Mouse (Mus musculus) layer of hippocampus, postnatal 14 days (tissue): ENCODE data around the gene Iqgap2. TPM values are rescaled to one million over a fixed set of nuclear protein-coding genes. Genes with fewer than 3 reads are reported as not detected.
A peak's percentile ranks its signal among the peaks of the same experiment; 100 is the strongest.

Source experiments
- DNase-seq, 2 experiments: peaks; one replicate each; pipeline ENCODE4 v3.0.0; 2021 to 2022; ENCODE audit warnings: low spot score in 2 of 2, mixed read lengths in 1 of 2
- long read RNA-seq, 2 experiments: library from polyadenylated mRNA; stranded (forward); transcript quantifications; one replicate each; pipeline ENCODE4 v2.0.0; 2021
- total RNA-seq, 2 experiments: library from RNA; stranded (reverse); gene quantifications; 2 replicates each; pipeline ENCODE4 v1.2.3; 2021

Iqgap2 gene
- 10 to 100 TPM; 49.9 to 54.2 TPM for total RNA-seq
- long read RNA-seq, experiment 1, full-length matches to known transcripts, result 5 of 12 reads
- long read RNA-seq, experiment 1, partial matches to known transcripts, result 4 of 12 reads
- long read RNA-seq, experiment 1, other reads (novel, unspliced or antisense), result 3 of 12 reads
- long read RNA-seq, experiment 2, full-length matches to known transcripts, result 8 of 16 reads
- long read RNA-seq, experiment 2, partial matches to known transcripts, result 6 of 16 reads
- long read RNA-seq, experiment 2, other reads (novel, unspliced or antisense), result 2 of 16 reads

- peak in 1 of 2 experiments; percentile 39 for DNase-seq
Observed at GRCm38 (mm10) chr13:95891491-95891925, at the start of gene Iqgap2. TSS of gene Iqgap2 (minus strand) at chr13:95891922.

GRCm38 (mm10) chr13:95940811-95941210 is 49.1 kb upstream of the Iqgap2 start:
- no peak for DNase-seq

GRCm38 (mm10) chr13:95924201-95924621 is 32.5 kb upstream of the Iqgap2 start:
- no peak for DNase-seq

- DNase-seq, result no peak
Observed at GRCm38 (mm10) chr13:95922626-95923025, 30.9 kb upstream of the Iqgap2 start.

GRCm38 (mm10) chr13:95918624-95919284 is 27.0 kb upstream of the Iqgap2 start:
- DNase-seq, result no peak

- no peak for DNase-seq
Observed at GRCm38 (mm10) chr13:95913046-95913406, 21.3 kb upstream of the Iqgap2 start.

- DNase-seq, result peak; percentile 81 to 88
Observed at GRCm38 (mm10) chr13:95912157-95913045, 20.7 kb upstream of the Iqgap2 start.

- DNase-seq, result no peak
Observed at GRCm38 (mm10) chr13:95910270-95910669, 18.5 kb upstream of the Iqgap2 start.

- no peak for DNase-seq
Observed at GRCm38 (mm10) chr13:95909244-95909643, 17.5 kb upstream of the Iqgap2 start.

GRCm38 (mm10) chr13:95902696-95903095 is 11.0 kb upstream of the Iqgap2 start:
- DNase-seq, result no peak

GRCm38 (mm10) chr13:95899885-95900650 is 8.3 kb upstream of the Iqgap2 start:
- DNase-seq, result no peak

- DNase-seq, result no peak
Observed at GRCm38 (mm10) chr13:95896501-95896900, 4.8 kb upstream of the Iqgap2 start.

- DNase-seq, result no peak
Observed at GRCm38 (mm10) chr13:95893166-95893565, 1.4 kb upstream of the Iqgap2 start.

GRCm38 (mm10) chr13:95892611-95893145 is 956 bp upstream of the Iqgap2 start:
- DNase-seq, result no peak

GRCm38 (mm10) chr13:95891926-95892610 is 346 bp upstream of the Iqgap2 start:
- DNase-seq, result peak; percentile 83 to 87

- DNase-seq, result peak; percentile 44 to 59
Observed at GRCm38 (mm10) chr13:95890851-95891471, 761 bp downstream of the Iqgap2 start.

GRCm38 (mm10) chr13:95889981-95890545 is 1.7 kb downstream of the Iqgap2 start:
- DNase-seq, result no peak

GRCm38 (mm10) chr13:95889366-95889765 is 2.4 kb downstream of the Iqgap2 start:
- DNase-seq, result no peak

- DNase-seq, result no peak
Observed at GRCm38 (mm10) chr13:95888621-95889020, 3.1 kb downstream of the Iqgap2 start.
